Mouse (Mus musculus): ENCODE results near the gene Slf2. TPM values are rescaled to one million over a fixed set of nuclear protein-coding genes. Genes with fewer than 3 reads are reported as not detected.

The Slf2 gene
- total RNA-seq, 2 experiments from 2014 or later, result 38.4 to 52.1 TPM

GRCm38 (mm10) chr19:45005444-45005843 lies 74.5 kb downstream of the Slf2 start, which contains the start of gene Twnk:
Gene Twnk, plus strand, starts transcription at chr19:45005663.
- peak; percentile 64 for ATAC-seq (replicated peaks; ENCODE audit: low FRiP score, low TSS enrichment, poor library complexity, severe bottlenecking)

DNA sequence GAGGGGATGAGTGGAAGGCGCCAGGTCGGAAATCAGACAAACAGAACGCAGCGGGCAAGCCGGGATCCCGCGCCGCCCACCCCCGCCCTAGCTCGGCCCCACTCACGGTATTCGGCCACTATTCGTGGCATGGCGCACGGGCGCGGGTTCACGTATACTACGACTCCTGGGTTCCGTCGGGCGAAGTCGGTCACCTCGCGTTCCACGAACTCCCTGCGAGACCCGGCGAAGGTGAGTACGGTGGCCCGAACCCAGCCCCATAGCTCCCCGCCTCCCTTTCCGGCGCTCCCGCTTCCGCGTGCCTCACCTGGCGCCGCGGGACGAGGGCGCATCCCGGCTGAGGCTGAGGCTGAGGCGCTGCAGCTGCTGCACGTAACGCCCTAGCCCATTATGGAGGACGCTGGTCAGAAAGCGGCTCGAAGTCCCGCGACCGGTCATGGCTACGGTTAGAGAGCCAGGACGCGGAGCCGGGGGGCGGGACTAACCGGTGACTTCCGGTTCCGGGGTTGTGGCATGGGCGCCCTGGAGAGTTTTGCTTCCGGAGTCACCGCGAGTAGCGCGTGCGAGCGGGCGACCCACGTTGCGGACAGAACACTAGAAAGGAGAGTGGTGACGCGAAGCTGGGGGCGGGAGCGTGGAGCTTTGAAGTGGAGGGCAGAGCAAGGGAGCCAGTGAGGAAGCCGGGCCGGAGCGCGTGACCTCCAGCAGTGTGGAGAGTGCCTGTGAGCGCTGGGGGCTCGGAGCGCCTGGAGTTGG lies 75.2 kb downstream of the Slf2 start, which contains the start of gene Mrpl43:
TSS of gene Mrpl43 (minus strand) at position 486 of the 756 bp plus-strand sequence.
- peak; percentile 88 for ATAC-seq (replicated peaks; ENCODE audit: low FRiP score, low TSS enrichment, poor library complexity, severe bottlenecking)

- no peak for ATAC-seq (replicated peaks; ENCODE audit: low FRiP score, low TSS enrichment, poor library complexity, severe bottlenecking)
Measured at GRCm38 (mm10) chr19:45007021-45007420, 76.1 kb downstream of the Slf2 start.

DNA sequence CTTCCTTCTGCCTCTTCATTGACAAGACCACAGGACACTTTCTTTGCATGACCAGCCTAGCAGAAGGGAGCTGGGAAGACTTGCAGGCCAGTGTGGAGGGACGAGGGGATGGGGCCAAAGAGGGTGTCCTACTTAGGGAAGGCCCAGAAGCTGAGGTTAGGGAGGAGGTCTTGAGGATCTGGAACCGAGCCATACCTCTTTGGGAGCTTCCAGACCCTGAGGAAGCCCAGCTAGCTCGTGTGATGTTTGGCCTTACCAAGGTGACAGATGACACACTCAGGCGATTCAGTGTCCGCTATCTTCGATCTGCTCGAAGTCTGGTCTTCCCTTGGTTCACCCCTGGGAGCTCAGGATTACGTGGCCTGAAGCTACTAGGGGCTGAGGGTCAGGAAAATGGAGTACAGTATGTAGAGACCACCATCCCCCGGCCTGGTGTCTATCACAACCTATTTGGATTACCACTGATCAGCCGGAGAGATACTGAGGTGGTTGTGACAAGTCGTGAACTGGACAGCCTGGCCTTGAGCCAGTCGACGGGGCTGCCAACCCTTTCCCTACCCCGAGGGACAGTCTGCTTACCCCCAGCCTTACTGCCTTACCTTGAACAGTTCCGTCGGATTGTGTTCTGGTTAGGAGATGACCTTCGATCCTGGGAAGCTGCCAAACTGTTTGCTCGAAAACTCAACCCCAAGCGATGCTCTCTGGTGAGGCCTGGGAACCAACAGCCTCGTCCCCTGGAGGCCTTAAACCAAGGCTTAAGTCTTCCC lies 76.7 kb downstream of the Slf2 start:
- no peak for ATAC-seq (replicated peaks; ENCODE audit: low FRiP score, low TSS enrichment, poor library complexity, severe bottlenecking)

GRCm38 (mm10) chr19:45010646-45011045 lies 79.7 kb downstream of the Slf2 start:
- no peak for ATAC-seq (replicated peaks; ENCODE audit: low FRiP score, low TSS enrichment, poor library complexity, severe bottlenecking)

- ATAC-seq (replicated peaks; ENCODE audit: low FRiP score, low TSS enrichment, poor library complexity, severe bottlenecking), result no peak
Measured at GRCm38 (mm10) chr19:45012219-45012618, 81.3 kb downstream of the Slf2 start.

DNA sequence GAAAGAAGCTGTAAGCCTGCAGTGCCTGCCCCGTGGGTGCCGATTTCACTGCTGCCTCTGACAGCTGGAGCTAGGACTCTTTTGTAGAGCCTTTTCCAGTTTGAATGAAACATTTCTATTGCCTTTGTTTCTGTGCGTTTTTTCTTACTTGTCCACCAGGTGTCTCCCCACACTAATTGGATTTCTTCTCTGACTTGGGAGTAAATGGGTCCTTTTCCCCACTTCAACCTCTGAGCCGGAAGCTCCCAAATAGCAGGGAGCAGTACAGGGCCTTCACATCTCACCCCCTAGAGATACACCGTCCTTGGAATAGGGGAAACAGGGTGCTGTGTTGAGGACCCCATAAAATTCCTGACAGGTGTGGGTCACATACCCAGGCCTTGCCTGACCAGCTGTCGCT lies 81.7 kb downstream of the Slf2 start:
- ATAC-seq (replicated peaks; ENCODE audit: low FRiP score, low TSS enrichment, poor library complexity, severe bottlenecking), result no peak

GRCm38 (mm10) chr19:45013581-45014225 lies 82.8 kb downstream of the Slf2 start:
- ATAC-seq (replicated peaks; ENCODE audit: low FRiP score, low TSS enrichment, poor library complexity, severe bottlenecking), result no peak

DNA sequence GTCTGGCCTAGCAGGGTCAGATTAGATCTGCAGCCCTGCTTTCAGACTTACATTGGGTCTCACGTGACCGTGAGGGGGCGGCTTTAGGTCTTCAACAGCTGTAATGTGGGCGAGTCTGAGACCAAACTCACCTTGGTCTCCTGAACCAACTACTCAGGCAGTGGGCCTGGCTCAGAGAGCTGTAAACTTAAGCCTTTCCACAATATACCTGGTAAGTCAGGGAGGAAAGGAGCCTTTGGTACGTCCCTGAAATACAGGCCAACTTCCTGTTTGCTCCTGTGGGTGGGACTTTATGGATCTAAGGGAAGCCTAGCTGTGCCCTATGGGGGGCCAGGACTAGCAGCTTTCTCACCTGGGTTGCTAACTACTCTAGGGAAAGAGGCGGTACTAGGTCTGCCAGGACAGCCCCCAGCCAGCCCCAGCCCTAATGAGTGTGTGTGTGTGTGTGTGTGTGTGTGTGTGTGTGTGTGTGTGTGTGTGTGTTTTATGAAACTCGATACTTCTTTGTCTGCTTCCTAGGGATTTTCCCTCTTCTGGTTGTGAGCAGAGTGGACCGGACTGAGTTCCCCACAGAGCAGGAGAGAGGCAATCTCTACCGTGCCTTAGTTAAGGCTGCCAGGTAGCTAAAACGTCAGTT lies 83.5 kb downstream of the Slf2 start, which contains the start of gene Lzts2:
TSS of gene Lzts2 (plus strand) at position 80 of the 637 bp plus-strand sequence.
- no peak for ATAC-seq (replicated peaks; ENCODE audit: low FRiP score, low TSS enrichment, poor library complexity, severe bottlenecking)

GRCm38 (mm10) chr19:45014981-45015402 lies 84.0 kb downstream of the Slf2 start:
- ATAC-seq (replicated peaks; ENCODE audit: low FRiP score, low TSS enrichment, poor library complexity, severe bottlenecking), result 0 out of 2 replicates have a peak, but pooled peaks have one; percentile 9

DNA sequence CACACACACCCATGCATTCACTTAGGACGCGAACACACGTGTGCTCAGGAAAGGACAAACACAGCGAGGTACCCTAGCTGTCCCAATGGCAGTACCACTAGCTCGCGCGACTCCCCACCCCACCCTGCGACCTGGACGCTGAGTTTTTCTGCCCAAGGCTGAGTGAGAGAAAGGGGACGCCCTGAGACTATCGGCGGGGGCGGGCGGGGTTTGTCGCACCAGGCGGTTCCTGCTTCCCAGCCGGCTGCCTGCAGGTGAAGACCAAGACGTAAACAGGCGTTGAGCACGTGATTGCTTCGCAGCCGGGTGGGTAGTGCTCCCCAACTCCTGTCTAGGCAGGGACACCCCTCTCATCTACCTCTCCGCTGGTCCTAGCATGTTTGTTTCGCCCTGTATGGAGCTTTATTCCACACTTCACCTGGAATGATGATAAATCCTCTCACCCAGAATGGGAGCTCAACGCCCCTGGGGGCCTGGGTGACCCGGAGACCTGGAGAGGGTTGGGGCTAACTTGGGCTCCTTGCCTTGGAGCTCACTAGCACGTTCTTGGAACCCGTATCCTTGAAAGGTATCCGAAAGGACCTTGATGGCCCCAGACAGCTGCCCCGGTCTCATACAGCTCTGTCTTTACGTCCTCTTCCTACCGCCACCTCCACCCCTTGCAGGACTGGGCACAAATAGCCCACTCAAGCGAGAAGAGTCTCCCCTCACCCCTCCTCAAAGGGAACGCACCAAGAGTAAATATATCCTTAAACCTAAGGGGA lies 84.7 kb downstream of the Slf2 start:
- peak; percentile 39 for ATAC-seq (replicated peaks; ENCODE audit: low FRiP score, low TSS enrichment, poor library complexity, severe bottlenecking)

DNA sequence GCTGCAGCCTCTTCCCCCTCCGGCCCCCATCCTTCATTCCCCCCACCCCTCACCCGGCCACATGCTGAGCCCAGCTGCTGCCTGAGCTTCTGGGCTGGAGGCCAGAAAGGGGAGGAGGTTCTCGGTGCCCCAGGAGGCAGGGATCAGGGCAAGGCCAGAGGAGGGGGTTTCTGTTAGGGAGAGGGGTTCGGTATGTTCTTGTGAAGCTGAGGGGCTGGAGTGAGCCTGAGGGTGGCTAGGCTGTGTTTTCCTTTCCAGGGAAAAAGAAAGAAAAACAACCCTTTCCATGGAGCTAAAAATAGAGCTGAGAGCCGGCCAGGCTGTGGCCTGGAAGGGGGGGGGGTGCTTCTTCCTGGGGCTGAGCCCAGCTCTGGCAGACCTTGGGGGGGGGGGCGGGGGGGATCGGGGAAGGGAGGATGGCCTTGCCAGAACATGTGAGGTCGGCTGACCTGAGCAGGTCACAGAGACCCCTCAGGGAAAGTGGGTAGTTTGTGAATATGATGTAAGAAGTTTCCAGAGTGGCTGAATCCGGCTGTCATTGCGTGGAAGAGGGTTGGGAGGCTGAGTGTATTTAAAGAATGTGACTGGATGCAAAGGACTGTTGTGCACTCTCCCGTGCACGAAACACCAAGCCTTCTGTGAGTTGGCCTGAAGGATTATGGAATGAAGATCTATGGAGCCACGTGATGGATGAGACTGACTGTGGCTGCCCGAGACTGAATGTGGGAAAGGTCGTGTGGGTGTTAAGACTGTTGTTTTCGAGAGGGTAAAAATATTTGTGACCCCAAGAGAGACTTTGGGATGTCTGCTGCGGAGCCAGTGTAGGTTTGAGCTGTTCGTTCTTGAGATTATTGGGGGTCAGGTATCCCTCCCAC lies 85.6 kb downstream of the Slf2 start:
- ATAC-seq (replicated peaks; ENCODE audit: low FRiP score, low TSS enrichment, poor library complexity, severe bottlenecking), result no peak; the same call in 1 of the 2 replicates

DNA sequence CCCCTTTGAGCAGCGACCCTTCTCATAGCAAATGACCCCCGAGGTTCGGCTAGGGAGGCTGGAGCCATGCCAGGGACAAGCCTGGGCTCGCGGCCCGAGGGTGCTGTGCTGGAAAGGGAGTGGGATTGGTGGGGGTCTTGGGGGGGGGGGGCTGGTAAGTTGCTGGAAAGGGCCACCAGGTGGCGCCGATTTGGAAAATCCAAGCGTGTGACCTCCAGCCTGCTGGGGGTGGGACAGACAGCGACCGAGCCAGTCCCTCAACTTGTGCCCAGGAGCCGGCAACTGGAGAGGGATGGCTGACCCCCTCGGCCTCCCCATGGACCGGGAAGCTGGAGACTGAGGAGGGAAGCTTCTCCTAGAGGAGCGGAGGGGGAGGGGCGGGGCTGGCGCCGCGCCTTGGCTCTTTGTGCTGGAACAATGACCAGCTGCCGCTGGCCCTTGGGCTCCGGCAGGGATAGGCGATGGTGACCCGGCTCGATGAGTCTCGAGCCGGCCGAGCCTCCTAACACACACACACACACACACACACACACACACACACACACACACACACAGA lies 86.3 kb downstream of the Slf2 start:
- no peak for ATAC-seq (replicated peaks; ENCODE audit: low FRiP score, low TSS enrichment, poor library complexity, severe bottlenecking)

DNA sequence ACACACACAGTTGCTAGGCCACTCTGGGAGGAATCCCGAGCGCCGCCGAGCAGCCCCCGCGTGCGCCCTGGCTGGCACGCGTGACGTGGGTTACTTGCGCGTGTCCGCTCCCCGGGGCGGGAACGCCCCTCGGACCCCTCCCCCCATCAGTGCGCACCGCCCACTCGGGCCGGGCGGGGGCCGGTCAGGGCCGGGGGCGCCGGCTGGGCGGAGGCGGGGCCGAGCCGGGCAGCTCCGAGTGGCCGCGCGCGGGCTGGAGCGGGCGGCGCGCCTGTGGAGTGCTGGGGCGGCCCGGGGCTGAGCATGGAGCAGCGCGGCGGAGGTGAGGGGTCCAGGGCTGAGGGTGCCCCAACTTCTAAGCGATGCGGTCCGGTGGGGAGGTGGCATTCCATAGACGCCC lies 87.0 kb downstream of the Slf2 start:
- ATAC-seq (replicated peaks; ENCODE audit: low FRiP score, low TSS enrichment, poor library complexity, severe bottlenecking), result no peak

DNA sequence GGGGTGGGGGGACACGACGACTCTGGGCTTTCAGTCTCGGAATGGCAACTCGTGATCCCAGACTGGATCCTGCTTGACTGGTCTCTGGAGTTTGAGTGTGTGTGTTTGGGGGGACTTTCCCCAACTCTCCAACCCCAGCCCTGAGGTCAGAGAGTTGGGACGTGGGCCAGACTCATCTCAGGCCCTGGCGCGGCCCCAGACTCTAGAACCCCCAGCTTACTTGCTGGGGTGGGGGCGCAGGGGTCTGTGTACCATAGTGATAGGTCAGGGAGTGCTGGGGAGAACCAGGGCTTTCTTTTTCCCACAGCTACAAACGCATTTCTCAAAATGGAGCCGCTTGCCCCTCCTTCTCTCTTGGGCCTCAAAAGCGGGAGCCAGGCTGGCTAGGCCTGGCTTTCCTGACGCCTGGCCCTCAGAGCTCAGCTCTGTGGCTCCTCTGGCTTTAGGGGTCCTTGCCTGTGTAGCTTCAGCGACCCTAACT lies 87.4 kb downstream of the Slf2 start:
- ATAC-seq (replicated peaks; ENCODE audit: low FRiP score, low TSS enrichment, poor library complexity, severe bottlenecking), result no peak

DNA sequence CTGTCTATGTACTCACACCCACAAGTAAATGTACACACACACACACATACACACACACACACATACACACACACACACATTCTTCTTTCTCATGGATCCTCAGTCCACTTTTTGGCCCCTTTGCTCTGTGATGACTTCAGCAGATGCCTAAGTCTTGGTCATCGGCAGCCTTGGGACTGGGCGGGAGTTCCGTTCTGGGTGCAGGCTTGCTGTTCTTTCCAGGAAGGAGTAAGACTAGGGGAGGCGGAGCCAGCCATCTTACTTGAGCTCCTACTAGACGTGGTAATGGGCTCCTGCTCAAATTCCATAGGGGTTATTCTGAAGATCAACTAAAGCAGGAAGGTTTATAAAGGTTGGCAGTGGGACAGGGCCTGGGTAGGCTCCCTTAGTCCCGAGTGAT lies 89.4 kb downstream of the Slf2 start:
- no peak for ATAC-seq (replicated peaks; ENCODE audit: low FRiP score, low TSS enrichment, poor library complexity, severe bottlenecking)

DNA sequence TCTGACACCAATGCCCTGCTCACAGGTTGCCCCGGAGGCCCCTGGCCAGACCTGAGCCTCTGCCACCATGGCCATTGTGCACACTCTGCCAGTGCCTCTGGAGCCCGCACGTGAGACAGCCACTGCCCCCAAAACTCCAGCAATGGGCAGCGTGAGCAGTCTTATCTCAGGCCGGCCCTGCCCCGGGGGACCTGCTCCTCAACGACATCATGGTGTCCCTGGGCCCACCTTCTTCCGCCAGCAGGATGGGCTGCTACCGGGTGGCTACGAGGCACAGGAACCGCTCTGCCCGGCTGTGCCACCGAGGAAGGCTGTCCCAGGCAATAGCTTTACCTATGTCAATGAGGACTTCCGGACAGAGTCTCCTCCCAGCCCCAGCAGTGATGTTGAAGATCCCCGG lies 90.4 kb downstream of the Slf2 start:
- no peak for ATAC-seq (replicated peaks; ENCODE audit: low FRiP score, low TSS enrichment, poor library complexity, severe bottlenecking)

DNA sequence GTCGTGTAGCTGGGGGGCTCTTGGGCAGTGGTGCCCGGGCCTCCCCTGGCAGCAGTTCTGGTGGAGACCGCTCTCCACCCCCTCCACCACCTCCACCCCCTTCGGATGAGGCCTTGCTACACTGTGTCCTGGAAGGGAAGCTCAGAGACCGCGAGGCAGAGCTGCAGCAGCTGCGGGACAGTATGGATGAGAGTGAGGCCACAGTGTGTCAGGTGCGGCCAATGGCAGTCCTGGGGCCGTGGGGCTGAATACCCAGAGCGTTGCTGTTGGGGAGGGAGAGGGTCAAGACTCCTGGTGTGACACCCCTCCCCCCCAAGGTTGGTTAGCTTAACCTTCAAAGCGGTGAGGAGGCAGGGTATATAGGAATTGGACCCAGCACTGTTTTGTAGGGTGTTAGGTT lies 93.0 kb downstream of the Slf2 start:
- ATAC-seq (replicated peaks; ENCODE audit: low FRiP score, low TSS enrichment, poor library complexity, severe bottlenecking), result no peak

Measured in megakaryocyte-erythroid progenitor cell, adult 5-6 weeks (primary cell).